Comparison of ENCODE assay signal across 10 mouse cellular contexts in genomic region chr5:135945916-135946408, GRCm38 (mm10). TPM values are rescaled to one million over a fixed set of nuclear protein-coding genes. Genes with fewer than 3 reads are reported as not detected.
DNase-seq lines count a peak whose midpoint lies in the region; ATAC-seq and TF ChIP-seq lines count a peak whose summit lies in the region.
"Had no signal": no experiment of that assay in that cellular context is flagged by ENCODE, and none has a peak within 500 bp of the region (broad histone marks: within the 10 kb centered on the region; RNA-seq: fewer than 3 reads in every experiment).

No protein-coding gene starts in this region.

- no peaks in the 10 kb centered on the region; the same call in 1 of the 2 replicates for H3K4me1 ChIP-seq in lung, postnatal 0 days (ENCODE audit: insufficient read depth, low read depth, low read length)
- peaks cover 9% of the 10 kb centered on the region for H3K4me1 ChIP-seq in forebrain, embryonic 15.5 days
- peaks cover 6% of the 10 kb centered on the region for H3K4me1 ChIP-seq in neural tube, embryonic 15.5 days
- no peaks in the 10 kb centered on the region for H3K4me1 ChIP-seq in kidney, embryonic 14.5 days (ENCODE audit: control insufficient read depth, insufficient read depth, low read length)

- ATAC-seq in frontal cortex, adult (ENCODE audit: low TSS enrichment) = peak; percentile 59; the same call in 1 of the 2 replicates
- peak; percentile 38 for ATAC-seq in lung, postnatal 0 days
- ATAC-seq in forebrain, embryonic 15.5 days (replicated peaks) = no peak
- no peak for ATAC-seq in neural tube, embryonic 15.5 days (ENCODE audit: low FRiP score)
- ATAC-seq in kidney, embryonic 14.5 days (ENCODE audit: low FRiP score, low TSS enrichment) = no peak

- H3K4me2 ChIP-seq in lung, postnatal 0 days (replicated peaks; ENCODE audit: low read depth, low read length) = no peak overlapping the region
- H3K4me2 ChIP-seq in forebrain, embryonic 15.5 days (replicated peaks) = 0 out of 2 replicates have a peak overlapping the region, but pooled peaks have one; percentile 5
- peak overlapping the region; percentile 28 for H3K4me2 ChIP-seq in neural tube, embryonic 15.5 days
- H3K4me2 ChIP-seq in kidney, embryonic 14.5 days (replicated peaks; ENCODE audit: low read depth, low read length) = no peak overlapping the region
- H3K4me2 ChIP-seq: liver, embryonic 13.5 days had no signal

- 38% methylated on average over 10 of the region's 10 CpGs for WGBS in lung, postnatal 0 days
- WGBS in forebrain, embryonic 15.5 days = 35% methylated on average over 10 of the region's 10 CpGs
- 43% methylated on average over 10 of the region's 10 CpGs for WGBS in neural tube, embryonic 15.5 days
- 59% methylated on average over 10 of the region's 10 CpGs for WGBS in kidney, embryonic 14.5 days

- TF ChIP-seq CTCF in lung, postnatal 0 days (IDR thresholded peaks at IDR 0.05) = no peak

- no peak for TF ChIP-seq EP300 in lung, postnatal 0 days (IDR thresholded peaks at IDR 0.05)

- no peak for DNase-seq in frontal cortex, postnatal 25 days (ENCODE audit: low spot score in 2 of 2)
- DNase-seq in lung, postnatal 0 days (ENCODE audit: low spot score) = no peak
- DNase-seq in lung, postnatal 10 days = no peak
- DNase-seq in ovary, postnatal 36 days (ENCODE audit: low spot score) = no peak
- DNase-seq: kidney, adult 11 months; liver, embryonic 13.5 days had no signal

- no peak overlapping the region for H3K27ac ChIP-seq in lung, postnatal 0 days (ENCODE audit: low read length)
- no peak overlapping the region for H3K27ac ChIP-seq in forebrain, embryonic 15.5 days (replicated peaks)
- H3K27ac ChIP-seq in neural tube, embryonic 15.5 days (replicated peaks) = no peak overlapping the region
- no peak overlapping the region for H3K27ac ChIP-seq in kidney, embryonic 14.5 days (ENCODE audit: low read depth, low read length)
- H3K27ac ChIP-seq: liver, embryonic 13.5 days had no signal

- H3K27me3 ChIP-seq in lung, postnatal 0 days (replicated peaks; ENCODE audit: insufficient read depth, low read length) = no peaks in the 10 kb centered on the region
- no peaks in the 10 kb centered on the region for H3K27me3 ChIP-seq in forebrain, embryonic 15.5 days
- H3K27me3 ChIP-seq in neural tube, embryonic 15.5 days (replicated peaks) = no peaks in the 10 kb centered on the region
- H3K27me3 ChIP-seq in kidney, embryonic 14.5 days (ENCODE audit: control insufficient read depth, insufficient read depth, low read length) = no peaks in the 10 kb centered on the region
- H3K27me3 ChIP-seq: liver, embryonic 13.5 days had no signal

- no peak overlapping the region for H3K9ac ChIP-seq in lung, postnatal 0 days (replicated peaks; ENCODE audit: low read depth)
- H3K9ac ChIP-seq in forebrain, embryonic 15.5 days (replicated peaks) = no peak overlapping the region
- H3K9ac ChIP-seq in neural tube, embryonic 15.5 days (replicated peaks) = no peak overlapping the region
- no peak overlapping the region for H3K9ac ChIP-seq in kidney, embryonic 14.5 days (ENCODE audit: low read depth, low read length)
- H3K9ac ChIP-seq: liver, embryonic 13.5 days had no signal

- no peaks in the 10 kb centered on the region for H3K9me3 ChIP-seq in lung, postnatal 0 days (ENCODE audit: low read length)
- no peaks in the 10 kb centered on the region for H3K9me3 ChIP-seq in forebrain, embryonic 15.5 days
- no peaks in the 10 kb centered on the region for H3K9me3 ChIP-seq in neural tube, embryonic 15.5 days (replicated peaks)
- H3K9me3 ChIP-seq in kidney, embryonic 14.5 days (ENCODE audit: control insufficient read depth, low read length) = no peaks in the 10 kb centered on the region

- H3K36me3 ChIP-seq in lung, postnatal 0 days (ENCODE audit: insufficient read depth, low read length) = no peaks in the 10 kb centered on the region
- no peaks in the 10 kb centered on the region for H3K36me3 ChIP-seq in forebrain, embryonic 15.5 days
- H3K36me3 ChIP-seq in neural tube, embryonic 15.5 days = no peaks in the 10 kb centered on the region
- no peaks in the 10 kb centered on the region for H3K36me3 ChIP-seq in kidney, embryonic 14.5 days (ENCODE audit: control insufficient read depth, insufficient read depth, low read length)
- H3K36me3 ChIP-seq: liver, embryonic 13.5 days had no signal

- H3K4me3 ChIP-seq in lung, postnatal 0 days (ENCODE audit: low read depth, low read length) = no peak overlapping the region
- no peak overlapping the region for H3K4me3 ChIP-seq in forebrain, embryonic 15.5 days
- no peak overlapping the region for H3K4me3 ChIP-seq in neural tube, embryonic 15.5 days (replicated peaks)
- no peak overlapping the region for H3K4me3 ChIP-seq in kidney, embryonic 14.5 days (ENCODE audit: low read length)
- H3K4me3 ChIP-seq: liver, embryonic 13.5 days had no signal

RNA-seq across cellular contexts. Expression of gene Ywhag, which starts 11.5 kb away (rescaled TPM):
- 75.5 and 87.5 TPM in 2 replicates for polyA plus RNA-seq in lung, postnatal 0 days (2015; fragmentation: Nextera tagmentation; extraction: Ambion mirVana)
- 664 and 720 TPM in 2 replicates for polyA plus RNA-seq in forebrain, embryonic 15.5 days (2015; fragmentation: Nextera tagmentation; extraction: Ambion mirVana)
- 776 and 868 TPM in 2 replicates for polyA plus RNA-seq in neural tube, embryonic 15.5 days (2015; fragmentation: Nextera tagmentation; extraction: Ambion mirVana)
- 90.2 and 105 TPM in 2 replicates for polyA plus RNA-seq in kidney, embryonic 14.5 days (2014; fragmentation: Nextera tagmentation; extraction: Ambion mirVana)

RNA-seq across cellular contexts. Expression of gene Ssc4d, which starts 28.4 kb away (rescaled TPM):
- polyA plus RNA-seq in lung, postnatal 0 days (2015; fragmentation: Nextera tagmentation; extraction: Ambion mirVana) = 1.8 and 2.5 TPM in 2 replicates
- polyA plus RNA-seq in forebrain, embryonic 15.5 days (2015; fragmentation: Nextera tagmentation; extraction: Ambion mirVana) = 0.87 and 1.2 TPM in 2 replicates
- polyA plus RNA-seq in neural tube, embryonic 15.5 days (2015; fragmentation: Nextera tagmentation; extraction: Ambion mirVana) = 1.6 and 1.8 TPM in 2 replicates
- 10.2 and 10.3 TPM in 2 replicates for polyA plus RNA-seq in kidney, embryonic 14.5 days (2014; fragmentation: Nextera tagmentation; extraction: Ambion mirVana)

RNA-seq across cellular contexts. Expression of gene Zp3, which starts 33.9 kb away (rescaled TPM):
- polyA plus RNA-seq in lung, postnatal 0 days (2015; fragmentation: Nextera tagmentation; extraction: Ambion mirVana) = 0.24 and 0.35 TPM in 2 replicates
- polyA plus RNA-seq in forebrain, embryonic 15.5 days (2015; fragmentation: Nextera tagmentation; extraction: Ambion mirVana) = not detected in 2 replicates
- polyA plus RNA-seq in neural tube, embryonic 15.5 days (2015; fragmentation: Nextera tagmentation; extraction: Ambion mirVana) = 0.14 and 0.27 TPM in 2 replicates
- 0.29 TPM in 1 of 2 replicates, not detected in the other for polyA plus RNA-seq in kidney, embryonic 14.5 days (2014; fragmentation: Nextera tagmentation; extraction: Ambion mirVana)
- polyA plus RNA-seq: liver, embryonic 13.5 days had no signal

RNA-seq across cellular contexts. Expression of gene Dtx2, which starts 48.6 kb away (rescaled TPM):
- 18.9 and 21.6 TPM in 2 replicates for polyA plus RNA-seq in lung, postnatal 0 days (2015; fragmentation: Nextera tagmentation; extraction: Ambion mirVana)
- 26.6 and 27.6 TPM in 2 replicates for polyA plus RNA-seq in forebrain, embryonic 15.5 days (2015; fragmentation: Nextera tagmentation; extraction: Ambion mirVana)
- polyA plus RNA-seq in neural tube, embryonic 15.5 days (2015; fragmentation: Nextera tagmentation; extraction: Ambion mirVana) = 22.5 and 25.2 TPM in 2 replicates
- polyA plus RNA-seq in kidney, embryonic 14.5 days (2014; fragmentation: Nextera tagmentation; extraction: Ambion mirVana) = 24.0 and 26.6 TPM in 2 replicates

RNA-seq across cellular contexts. Expression of gene Hspb1, which starts 58.2 kb away (rescaled TPM):
- polyA plus RNA-seq in lung, postnatal 0 days (2015; fragmentation: Nextera tagmentation; extraction: Ambion mirVana) = 198 and 248 TPM in 2 replicates
- 6.2 and 6.5 TPM in 2 replicates for polyA plus RNA-seq in forebrain, embryonic 15.5 days (2015; fragmentation: Nextera tagmentation; extraction: Ambion mirVana)
- polyA plus RNA-seq in neural tube, embryonic 15.5 days (2015; fragmentation: Nextera tagmentation; extraction: Ambion mirVana) = 36.4 and 38.1 TPM in 2 replicates
- polyA plus RNA-seq in kidney, embryonic 14.5 days (2014; fragmentation: Nextera tagmentation; extraction: Ambion mirVana) = 32.4 and 36.9 TPM in 2 replicates

Comparison
In these comparisons a context has a peak if more than half of its experiments do, and no peak if none do; other contexts are left out.
1. ATAC-seq: peak in frontal cortex, adult (single experiment) and lung, postnatal 0 days (single experiment); none in forebrain, embryonic 15.5 days (single experiment), neural tube, embryonic 15.5 days (single experiment) and kidney, embryonic 14.5 days (single experiment).
2. H3K4me2 ChIP-seq: peak in forebrain, embryonic 15.5 days (single experiment) and neural tube, embryonic 15.5 days (single experiment); none in lung, postnatal 0 days (single experiment) and kidney, embryonic 14.5 days (single experiment).